9 mouse cellular contexts compared by ENCODE assay signal in genomic region chr16:73105496-73105895, GRCm38 (mm10).
DNase-seq lines count a peak whose midpoint lies in the region; ATAC-seq lines count a peak whose summit lies in the region.
"Had no signal": no experiment of that assay in that cellular context is flagged by ENCODE, and none has a peak within 500 bp of the region (broad histone marks: within the 10 kb centered on the region; RNA-seq: fewer than 3 reads in every experiment).

No protein-coding gene starts in this region.

- WGBS in lung, embryonic 16.5 days = 46% methylated on average over 10 of the region's 10 CpGs
- 69% methylated on average over 10 of the region's 10 CpGs for WGBS in heart, embryonic 11.5 days (ENCODE audit: insufficient replicate concordance)

- H3K4me3 ChIP-seq in lung, embryonic 16.5 days (ENCODE audit: low read length) = no peak overlapping the region
- H3K4me3 ChIP-seq in heart, embryonic 11.5 days (ENCODE audit: low read depth, low read length) = no peak overlapping the region
- H3K4me3 ChIP-seq: lung, embryonic 15.5 days had no signal

- ATAC-seq in lung, embryonic 16.5 days (ENCODE audit: low read depth) = peak; percentile 34; the same call in 1 of the 2 replicates
- ATAC-seq in heart, embryonic 11.5 days (replicated peaks; ENCODE audit: insufficient number of reproducible peaks, low FRiP score, low TSS enrichment) = no peak

- DNase-seq in lung, adult 18-20 months = no peak
- DNase-seq in cerebellum, postnatal 36 days = peak; percentile 70 to 80
- peak; percentile 40 to 48 for DNase-seq in layer of hippocampus, postnatal 10 days (ENCODE audit: low spot score in 2 of 2)
- DNase-seq in right cerebral cortex, postnatal 36 days (ENCODE audit: low spot score in 2 of 2) = peak; percentile 23 to 49
- DNase-seq in yolk sac, embryonic 10.5 days (ENCODE audit: low spot score) = no peak
- DNase-seq in testis, postnatal 14 days (ENCODE audit: low spot score) = no peak

- no peak overlapping the region for H3K9ac ChIP-seq in lung, embryonic 16.5 days (ENCODE audit: low read length)
- no peak overlapping the region for H3K9ac ChIP-seq in heart, embryonic 11.5 days (ENCODE audit: low read depth, low read length)
- H3K9ac ChIP-seq: lung, embryonic 15.5 days had no signal

- H3K4me1 ChIP-seq in lung, embryonic 16.5 days (replicated peaks; ENCODE audit: control insufficient read depth, insufficient read depth, low read length) = no peaks in the 10 kb centered on the region
- H3K4me1 ChIP-seq in heart, embryonic 11.5 days (ENCODE audit: control insufficient read depth, insufficient read depth, low read length) = no peaks in the 10 kb centered on the region
- H3K4me1 ChIP-seq: lung, embryonic 15.5 days had no signal

- H3K9me3 ChIP-seq in lung, embryonic 16.5 days (ENCODE audit: control insufficient read depth, low read length) = no peaks in the 10 kb centered on the region
- H3K9me3 ChIP-seq in heart, embryonic 11.5 days (replicated peaks; ENCODE audit: control insufficient read depth, low read length) = no peaks in the 10 kb centered on the region
- H3K9me3 ChIP-seq: lung, embryonic 15.5 days had no signal

- no peak overlapping the region for H3K27ac ChIP-seq in lung, embryonic 16.5 days (ENCODE audit: low read length)
- H3K27ac ChIP-seq in heart, embryonic 11.5 days (ENCODE audit: low read depth, low read length) = no peak overlapping the region
- H3K27ac ChIP-seq: lung, embryonic 15.5 days had no signal

- H3K4me2 ChIP-seq in lung, embryonic 16.5 days (ENCODE audit: low read depth, low read length) = no peak overlapping the region
- H3K4me2 ChIP-seq in heart, embryonic 11.5 days = no peak overlapping the region
- H3K4me2 ChIP-seq: lung, embryonic 15.5 days had no signal

- no peaks in the 10 kb centered on the region for H3K27me3 ChIP-seq in lung, embryonic 16.5 days (ENCODE audit: control insufficient read depth, insufficient read depth, low read depth, low read length)
- no peaks in the 10 kb centered on the region for H3K27me3 ChIP-seq in heart, embryonic 11.5 days (ENCODE audit: control insufficient read depth, insufficient read depth, low read length)
- H3K27me3 ChIP-seq: lung, embryonic 15.5 days had no signal

- no peaks in the 10 kb centered on the region for H3K36me3 ChIP-seq in lung, embryonic 16.5 days (ENCODE audit: control insufficient read depth, insufficient read depth, low read length)
- no peaks in the 10 kb centered on the region for H3K36me3 ChIP-seq in heart, embryonic 11.5 days (ENCODE audit: control insufficient read depth, insufficient read depth, low read length)
- H3K36me3 ChIP-seq: lung, embryonic 15.5 days had no signal

Comparison
In these comparisons a context has a peak if more than half of its experiments do, and no peak if none do; other contexts are left out.
1. DNase-seq: peak in cerebellum, postnatal 36 days (2 of 2), layer of hippocampus, postnatal 10 days (2 of 2) and right cerebral cortex, postnatal 36 days (2 of 2); none in lung, adult 18-20 months (0 of 2), yolk sac, embryonic 10.5 days (single experiment) and testis, postnatal 14 days (single experiment).